Mouse (Mus musculus) liver, postnatal 0 days (tissue): ENCODE data around the gene Scarb2. TPM values are rescaled to one million over a fixed set of nuclear protein-coding genes. Genes with fewer than 3 reads are reported as not detected.

Experiments
- ATAC-seq: fragments of 200-750 bp; cut with Nextera tagmentation; 2 replicates; pipeline ENCODE4 v1.8.0; 2017; ENCODE audit warnings: mild to moderate bottlenecking, moderate library complexity
- DNase-seq: peaks from one replicate; pipeline ENCODE4 v3.0.0-alpha.2; 2016
- H3K27ac ChIP-seq: fragments of 300-500 bp; sonication (generic); 2 replicates; pipeline ENCODE4 v1.5.1; 2014; ENCODE audit warnings: antibody characterized with exemption, moderate library complexity, mild to moderate bottlenecking, low read depth
- H3K27me3 ChIP-seq: fragments of 300-500 bp; sonication (generic); 2 replicates; pipeline ENCODE4 v1.6.1; 2014; ENCODE audit warnings: low read length, control low read depth, mixed read lengths; ENCODE audit not compliant: insufficient read depth
- H3K36me3 ChIP-seq: fragments of 300-500 bp; sonication (generic); replicated peaks from 2 replicates; pipeline ENCODE4 v1.6.1; 2014; ENCODE audit warnings: mild to moderate bottlenecking, control low read depth, low read length, moderate library complexity, mixed read lengths; ENCODE audit not compliant: insufficient read depth
- H3K4me1 ChIP-seq: fragments of 300-500 bp; sonication (generic); 2 replicates; pipeline ENCODE4 v1.6.1; 2014; ENCODE audit warnings: antibody characterized with exemption, mild to moderate bottlenecking, control low read depth; ENCODE audit not compliant: insufficient read depth
- H3K4me2 ChIP-seq: fragments of 300-500 bp; sonication (generic); 2 replicates; pipeline ENCODE4 v1.6.1; 2014; ENCODE audit warnings: low read depth, mild to moderate bottlenecking, low read length, moderate library complexity, mixed read lengths
- H3K4me3 ChIP-seq: fragments of 300-500 bp; sonication (generic); 2 replicates; pipeline ENCODE4 v1.5.1; 2014; ENCODE audit warnings: low read depth, low read length
- H3K9ac ChIP-seq: fragments of 300-500 bp; sonication (generic); replicated peaks from 2 replicates; pipeline ENCODE4 v1.6.1; 2014; ENCODE audit warnings: mild to moderate bottlenecking, moderate library complexity
- H3K9me3 ChIP-seq: fragments of 300-500 bp; sonication (generic); 2 replicates; pipeline ENCODE4 v1.6.1; 2016; ENCODE audit warnings: mild to moderate bottlenecking, control low read depth, low read length, mixed read lengths
- CTCF ChIP-seq: sonication (generic); IDR thresholded peaks from 2 replicates; pipeline ENCODE4 v1.5.1; 2016; ENCODE audit warnings: antibody characterized with exemption, low read depth
- EP300 ChIP-seq: IDR thresholded peaks from 2 replicates; pipeline ENCODE4 v1.6.1; 2016; ENCODE audit warnings: antibody characterized with exemption, low read depth, mild to moderate bottlenecking
- WGBS: fragments of 180-500 bp; shearing (Covaris S2); extraction: QIAGEN DNeasy Blood & Tissue Kit; methylation state at CpG from one replicate; pipeline ENCODE4 v1.1.7; 2014; ENCODE audit not compliant: insufficient replicate concordance; 5-methylcytosine and 5-hydroxymethylcytosine counted together
- polyA plus RNA-seq: library from polyadenylated mRNA; unstranded; fragments of >200 nt; fragmentation: Nextera tagmentation; extraction: Ambion mirVana; gene quantifications from 2 replicates; pipeline ENCODE4 v1.2.1, GENCODE M21; 2015

Gene Scarb2
- polyA plus RNA-seq, 1 experiment from 2014 or later: 16.3 TPM

DNA sequence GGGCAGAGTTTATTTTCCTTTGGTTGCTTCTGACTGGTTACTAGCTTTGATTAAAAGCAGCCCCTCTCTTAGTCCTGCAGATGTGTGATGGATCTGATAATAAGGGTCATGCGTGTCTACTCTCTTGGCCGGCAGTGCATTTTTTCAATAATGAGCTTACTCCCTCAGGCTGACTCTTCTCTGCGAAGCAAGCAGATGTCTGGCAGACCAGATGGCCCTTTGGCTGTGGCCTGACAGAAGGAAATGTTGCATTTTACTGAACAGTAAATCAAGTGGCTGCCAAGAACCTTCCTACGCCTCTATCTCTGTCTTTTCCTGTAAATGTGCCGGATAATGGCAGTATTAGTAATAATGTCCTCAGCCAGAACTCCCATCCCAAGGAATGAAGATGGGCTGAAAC, 8.0 kb downstream of the Scarb2 start:
- H3K27ac ChIP-seq: peak overlapping the region; percentile 7
- H3K4me2 ChIP-seq: no peak overlapping the region
- no peaks in the 10 kb centered on the region; the same call in 1 of the 2 replicates for H3K36me3 ChIP-seq
- no peak for DNase-seq
- TF ChIP-seq CTCF: no peak
- TF ChIP-seq EP300: no peak; the same call in 1 of the 2 replicates
- ATAC-seq: no peak
- WGBS: 58% methylated on average over 5 of the region's 5 CpGs
- H3K9ac ChIP-seq: no peak overlapping the region
- H3K4me3 ChIP-seq: no peak overlapping the region
- no peaks in the 10 kb centered on the region for H3K9me3 ChIP-seq
- H3K4me1 ChIP-seq: peaks cover 38% of the 10 kb centered on the region
- no peaks in the 10 kb centered on the region for H3K27me3 ChIP-seq

- Histone ChIP-seq H3K4me3 (no peak overlapping the region), H3K4me2 (0 out of 2 replicates have a peak overlapping the region, but pooled peaks have one; percentile 0), H3K27me3 (no peaks in the 10 kb centered on the region), H3K36me3 (no peaks in the 10 kb centered on the region; the same call in 1 of the 2 replicates), H3K9ac (no peak overlapping the region), H3K4me1 (peaks cover 35% of the 10 kb centered on the region), H3K9me3 (no peaks in the 10 kb centered on the region), H3K27ac (peak overlapping the region; percentile 7; the same call in 1 of the 2 replicates)
- TF ChIP-seq CTCF (no peak), EP300 (no peak)
- WGBS: 64% methylated on average over 3 of the region's 3 CpGs
- ATAC-seq: peak; percentile 36; the same call in 1 of the 2 replicates
- DNase-seq: no peak
Observed at GRCm38 (mm10) chr5:92498225-92498624, 8.4 kb downstream of the Scarb2 start.

- WGBS: 75% methylated on average over 7 of the region's 7 CpGs
- DNase-seq: peak; percentile 29
- Histone ChIP-seq H3K27me3 (no peaks in the 10 kb centered on the region), H3K9me3 (no peaks in the 10 kb centered on the region), H3K4me2 (no peak overlapping the region), H3K27ac (peak overlapping the region; percentile 87), H3K36me3 (no peaks in the 10 kb centered on the region; the same call in 1 of the 2 replicates), H3K4me1 (peaks cover 31% of the 10 kb centered on the region), H3K9ac (no peak overlapping the region), H3K4me3 (no peak overlapping the region)
- TF ChIP-seq CTCF: no peak
- peak; percentile 56; the same call in 1 of the 2 replicates for TF ChIP-seq EP300
- peak; percentile 83 for ATAC-seq
Observed at GRCm38 (mm10) chr5:92495771-92496409, 10.7 kb downstream of the Scarb2 start.

DNA sequence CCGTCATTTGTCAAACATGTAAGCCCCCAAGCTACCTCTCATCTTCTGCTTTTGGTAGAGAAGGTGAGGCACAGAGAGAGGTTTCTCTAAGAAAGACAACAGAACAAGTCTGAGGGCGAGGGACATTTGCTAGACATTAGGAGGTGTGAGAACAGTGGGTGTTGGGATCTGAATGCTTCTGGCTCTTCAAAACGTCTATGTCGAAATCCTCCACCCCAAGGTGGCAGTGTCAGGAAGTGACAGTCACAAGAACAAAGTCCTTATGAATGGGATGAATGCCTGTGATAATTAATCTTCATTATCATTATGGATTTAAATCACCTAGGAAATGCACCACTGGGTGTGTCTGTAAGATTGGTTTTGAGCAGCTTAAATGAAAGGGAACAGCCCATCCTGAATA, 11.3 kb downstream of the Scarb2 start:
- TF ChIP-seq CTCF (no peak), EP300 (no peak)
- no peaks in the 10 kb centered on the region for H3K27me3 ChIP-seq
- WGBS: 37% methylated on average over 4 of the region's 4 CpGs
- DNase-seq: no peak
- no peak overlapping the region for H3K9ac ChIP-seq
- H3K36me3 ChIP-seq: no peaks in the 10 kb centered on the region
- H3K9me3 ChIP-seq: no peaks in the 10 kb centered on the region
- ATAC-seq: no peak
- no peak overlapping the region for H3K4me2 ChIP-seq
- H3K4me1 ChIP-seq: peaks cover 37% of the 10 kb centered on the region
- no peak overlapping the region for H3K4me3 ChIP-seq
- H3K27ac ChIP-seq: peak overlapping the region; percentile 87

- peaks cover 46% of the 10 kb centered on the region for H3K4me1 ChIP-seq
- TF ChIP-seq EP300 (no peak), CTCF (no peak)
- H3K27ac ChIP-seq: peak overlapping the region; percentile 60
- no peaks in the 10 kb centered on the region for H3K36me3 ChIP-seq
- no peaks in the 10 kb centered on the region for H3K27me3 ChIP-seq
- DNase-seq (no peak), ATAC-seq (no peak)
- H3K9ac ChIP-seq: no peak overlapping the region
- H3K4me3 ChIP-seq: no peak overlapping the region
- WGBS: 52% methylated on average over 7 of the region's 7 CpGs
- H3K4me2 ChIP-seq: no peak overlapping the region
- H3K9me3 ChIP-seq: no peaks in the 10 kb centered on the region
Observed at GRCm38 (mm10) chr5:92493423-92493822, 13.2 kb downstream of the Scarb2 start.

DNA sequence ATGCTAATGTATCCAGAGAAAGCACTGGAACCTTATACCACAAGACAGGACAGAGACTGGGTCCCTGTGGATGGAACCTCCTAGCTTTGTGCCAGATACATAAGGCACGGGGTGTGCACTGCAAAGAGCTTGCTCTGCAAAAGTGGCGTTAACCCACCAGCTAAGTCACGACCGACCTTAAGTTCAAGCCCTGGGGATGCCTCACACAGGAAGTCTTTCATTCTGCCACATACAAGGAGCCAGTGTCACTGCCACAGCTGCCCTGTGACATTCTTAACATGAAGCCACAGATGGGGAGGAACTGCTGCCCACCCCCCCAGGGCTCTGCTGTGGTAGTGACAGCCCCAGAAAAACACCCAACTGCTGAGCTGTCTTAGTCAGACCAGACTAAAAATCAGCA, 15.9 kb downstream of the Scarb2 start:
- DNase-seq: no peak
- no peaks in the 10 kb centered on the region; the same call in 1 of the 2 replicates for H3K9me3 ChIP-seq
- 0 out of 2 replicates have a peak, but pooled peaks have one; percentile 3 for ATAC-seq
- H3K4me2 ChIP-seq: no peak overlapping the region
- WGBS: 34% methylated on average over 4 of the region's 4 CpGs
- H3K9ac ChIP-seq: no peak overlapping the region
- H3K27ac ChIP-seq: 0 out of 2 replicates have a peak overlapping the region, but pooled peaks have one; percentile 29
- peaks cover 34% of the 10 kb centered on the region for H3K4me1 ChIP-seq
- H3K36me3 ChIP-seq: no peaks in the 10 kb centered on the region
- no peak overlapping the region for H3K4me3 ChIP-seq
- H3K27me3 ChIP-seq: no peaks in the 10 kb centered on the region
- TF ChIP-seq CTCF (no peak), EP300 (no peak)
